Mouse (Mus musculus): ENCODE measurements around the gene Galk1.

DNA sequence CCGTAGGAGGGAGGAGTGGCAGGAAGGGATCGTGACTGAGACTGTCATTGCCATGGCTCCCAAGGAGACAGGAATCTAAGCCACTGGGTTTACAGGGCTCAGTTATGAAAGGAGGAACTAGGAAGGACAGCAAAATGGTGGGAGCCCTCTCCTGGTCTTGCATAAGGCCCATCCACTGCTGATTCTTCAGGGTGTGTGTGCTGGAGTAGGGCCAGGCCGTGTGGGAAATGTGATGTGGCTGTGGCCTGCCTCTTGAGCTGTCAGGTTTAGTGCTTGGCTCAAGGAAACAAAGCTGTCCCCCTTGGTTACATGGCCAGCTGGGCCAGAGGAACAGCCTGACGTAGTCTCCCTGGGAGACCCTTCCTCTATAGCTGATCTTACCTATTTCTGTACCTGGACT is 37.7 kb upstream of the Galk1 start:
- TF ChIP-seq CTCF (IDR thresholded peaks at IDR 0.05; ENCODE audit: low read depth) (no peak), EP300 (optimal IDR thresholded peaks at IDR 0.05) (no peak)
